Comparison of ENCODE assay signal across 27 mouse cellular contexts in the genomic region with DNA sequence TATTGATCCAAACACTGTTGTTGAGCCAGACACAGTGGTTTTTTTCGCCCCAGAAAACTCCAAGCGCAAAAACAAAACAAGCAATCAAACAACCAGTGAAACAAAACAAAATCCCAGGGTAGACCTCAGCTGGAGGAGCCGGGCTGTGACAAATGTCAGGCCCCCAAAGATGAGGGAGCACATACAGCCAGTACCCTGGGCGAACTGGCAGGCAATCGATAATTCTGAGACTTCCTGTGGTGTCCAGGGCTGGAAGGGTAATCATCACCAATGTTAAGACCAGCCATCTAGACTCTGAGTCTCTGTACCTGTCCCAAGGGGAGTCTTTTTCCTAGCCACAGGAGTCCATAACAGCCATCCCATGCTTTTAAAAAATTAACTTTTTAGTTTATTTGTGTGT.
"Had no signal": no experiment of that assay in that cellular context is flagged by ENCODE, and none has a peak within 500 bp of the region (broad histone marks: within the 10 kb centered on the region; RNA-seq: fewer than 3 reads in every experiment).

No protein-coding gene starts in this region.

- DNase-seq: cerebellum, adult 18-20 months; cerebellum, adult 2 months; cerebellum, adult 8-10 months; cerebellum, adult 9-10 months; cerebellum, adult 9-11 months; cerebellum, postnatal 10 days; cerebellum, postnatal 14 days; cerebellum, postnatal 25 days; cerebellum, postnatal 36 days; embryo, embryonic 11 days; forebrain, postnatal 0 days; gastrocnemius, postnatal 10 days; gastrocnemius, postnatal 14 days; gastrocnemius, postnatal 36 days; heart, adult 18-20 months; heart, adult 2 months had no signal

- ATAC-seq: forebrain, embryonic 13.5 days; forebrain, embryonic 14.5 days; forebrain, embryonic 15.5 days; forebrain, embryonic 16.5 days; forebrain, postnatal 0 days had no signal

- H3K36me3 ChIP-seq: embryonic facial prominence, embryonic 10.5 days; embryonic facial prominence, embryonic 12.5 days; embryonic facial prominence, embryonic 13.5 days; embryonic facial prominence, embryonic 15.5 days; forebrain, embryonic 10.5 days; forebrain, embryonic 12.5 days; forebrain, embryonic 15.5 days had no signal

- H3K4me2 ChIP-seq: embryonic facial prominence, embryonic 12.5 days; embryonic facial prominence, embryonic 13.5 days; embryonic facial prominence, embryonic 15.5 days; forebrain, embryonic 12.5 days; forebrain, embryonic 13.5 days; forebrain, embryonic 15.5 days had no signal

- H3K27me3 ChIP-seq: embryonic facial prominence, embryonic 12.5 days; embryonic facial prominence, embryonic 13.5 days; embryonic facial prominence, embryonic 15.5 days; forebrain, embryonic 12.5 days; forebrain, embryonic 13.5 days; forebrain, embryonic 15.5 days had no signal

- H3K27ac ChIP-seq: embryonic facial prominence, embryonic 10.5 days; embryonic facial prominence, embryonic 12.5 days; embryonic facial prominence, embryonic 13.5 days; embryonic facial prominence, embryonic 15.5 days; forebrain, embryonic 10.5 days; forebrain, embryonic 12.5 days; forebrain, embryonic 13.5 days; forebrain, embryonic 15.5 days; heart, adult 2 months had no signal

- H3K9ac ChIP-seq: embryonic facial prominence, embryonic 12.5 days; embryonic facial prominence, embryonic 13.5 days; embryonic facial prominence, embryonic 15.5 days; forebrain, embryonic 12.5 days; forebrain, embryonic 13.5 days; forebrain, embryonic 15.5 days; forebrain, postnatal 0 days had no signal

- H3K4me3 ChIP-seq: embryonic facial prominence, embryonic 10.5 days; embryonic facial prominence, embryonic 12.5 days; embryonic facial prominence, embryonic 13.5 days; embryonic facial prominence, embryonic 15.5 days; erythroblast, embryonic 14.5 days; forebrain, embryonic 10.5 days; forebrain, embryonic 12.5 days; forebrain, embryonic 13.5 days; forebrain, embryonic 15.5 days; heart, adult 2 months had no signal

- H3K4me1 ChIP-seq: embryonic facial prominence, embryonic 12.5 days; embryonic facial prominence, embryonic 13.5 days; embryonic facial prominence, embryonic 15.5 days; forebrain, embryonic 10.5 days; forebrain, embryonic 12.5 days; forebrain, embryonic 13.5 days; forebrain, embryonic 15.5 days had no signal

- H3K9me3 ChIP-seq: embryonic facial prominence, embryonic 10.5 days; embryonic facial prominence, embryonic 12.5 days; embryonic facial prominence, embryonic 13.5 days; embryonic facial prominence, embryonic 15.5 days; forebrain, embryonic 10.5 days; forebrain, embryonic 12.5 days; forebrain, embryonic 13.5 days; forebrain, embryonic 15.5 days had no signal
